Mouse (Mus musculus): ENCODE measurements at regions not wholly inside any gene's neighbourhood (a gene's known extent, or its start where the extent isn't known, plus 50 kb on each side); places are given as distances from the start of the nearest gene placed in this dataset.

GRCm38 (mm10) chr14:64570951-64571350 is 466.9 kb downstream of the Prss52 start:
- H3K4me3 ChIP-seq (ENCODE audit: low read depth, low read length) = no peak overlapping the region
- 76% methylated on average over 7 of the region's 7 CpGs for WGBS
- no peaks in the 10 kb centered on the region for H3K27me3 ChIP-seq (ENCODE audit: control insufficient read depth, insufficient read depth, low read length)
- no peaks in the 10 kb centered on the region for H3K36me3 ChIP-seq (ENCODE audit: control insufficient read depth, insufficient read depth, low read length)
- H3K4me1 ChIP-seq (ENCODE audit: control insufficient read depth, insufficient read depth, low read length) = no peaks in the 10 kb centered on the region
- H3K9me3 ChIP-seq (ENCODE audit: control insufficient read depth, low read length) = no peaks in the 10 kb centered on the region
- H3K9ac ChIP-seq (replicated peaks; ENCODE audit: low read depth, low read length) = no peak overlapping the region
- no peak overlapping the region for H3K4me2 ChIP-seq (ENCODE audit: low read depth, low read length)
- ATAC-seq (ENCODE audit: low read depth) = no peak
- H3K27ac ChIP-seq (ENCODE audit: low read depth, low read length) = no peak overlapping the region

GRCm38 (mm10) chr14:64572756-64573155 is 468.7 kb downstream of the Prss52 start:
- Histone ChIP-seq H3K4me1 (ENCODE audit: control insufficient read depth, insufficient read depth, low read length) (peaks cover 4% of the 10 kb centered on the region; the same call in 1 of the 2 replicates), H3K27ac (ENCODE audit: low read depth, low read length) (peak overlapping the region; percentile 94), H3K9ac (replicated peaks; ENCODE audit: low read depth, low read length) (no peak overlapping the region), H3K9me3 (ENCODE audit: control insufficient read depth, low read length) (no peaks in the 10 kb centered on the region), H3K4me3 (ENCODE audit: low read depth, low read length) (no peak overlapping the region), H3K4me2 (ENCODE audit: low read depth, low read length) (no peak overlapping the region), H3K36me3 (ENCODE audit: control insufficient read depth, insufficient read depth, low read length) (no peaks in the 10 kb centered on the region), H3K27me3 (ENCODE audit: control insufficient read depth, insufficient read depth, low read length) (no peaks in the 10 kb centered on the region)
- 50% methylated on average over 2 of the region's 2 CpGs for WGBS
- ATAC-seq (ENCODE audit: low read depth) = no peak

- Histone ChIP-seq H3K27me3 (ENCODE audit: control insufficient read depth, insufficient read depth, low read length) (no peaks in the 10 kb centered on the region), H3K9me3 (ENCODE audit: control insufficient read depth, low read length) (no peaks in the 10 kb centered on the region), H3K4me2 (ENCODE audit: low read depth, low read length) (peak overlapping the region; percentile 50), H3K36me3 (ENCODE audit: control insufficient read depth, insufficient read depth, low read length) (no peaks in the 10 kb centered on the region), H3K4me1 (ENCODE audit: control insufficient read depth, insufficient read depth, low read length) (peaks cover 4% of the 10 kb centered on the region; the same call in 1 of the 2 replicates), H3K4me3 (ENCODE audit: low read depth, low read length) (peak overlapping the region; percentile 37), H3K27ac (ENCODE audit: low read depth, low read length) (peak overlapping the region; percentile 94), H3K9ac (replicated peaks; ENCODE audit: low read depth, low read length) (peak overlapping the region; percentile 60)
- 31% methylated on average over 5 of the region's 5 CpGs for WGBS
- ATAC-seq (ENCODE audit: low read depth) = peak; percentile 36; the same call in 1 of the 2 replicates
Measured at GRCm38 (mm10) chr14:64573773-64574172, 469.7 kb downstream of the Prss52 start.

- H3K9ac ChIP-seq (replicated peaks; ENCODE audit: low read depth, low read length) = peak overlapping the region; percentile 60
- H3K4me1 ChIP-seq (ENCODE audit: control insufficient read depth, insufficient read depth, low read length) = peaks cover 4% of the 10 kb centered on the region; the same call in 1 of the 2 replicates
- no peaks in the 10 kb centered on the region for H3K27me3 ChIP-seq (ENCODE audit: control insufficient read depth, insufficient read depth, low read length)
- H3K36me3 ChIP-seq (ENCODE audit: control insufficient read depth, insufficient read depth, low read length) = no peaks in the 10 kb centered on the region
- peak overlapping the region; percentile 94 for H3K27ac ChIP-seq (ENCODE audit: low read depth, low read length)
- peak overlapping the region; percentile 37 for H3K4me3 ChIP-seq (ENCODE audit: low read depth, low read length)
- H3K4me2 ChIP-seq (ENCODE audit: low read depth, low read length) = peak overlapping the region; percentile 50
- H3K9me3 ChIP-seq (ENCODE audit: control insufficient read depth, low read length) = no peaks in the 10 kb centered on the region
- peak; percentile 86 for ATAC-seq (ENCODE audit: low read depth)
- 19% methylated on average over 7 of the region's 7 CpGs for WGBS
Measured at GRCm38 (mm10) chr14:64574277-64574676, 470.2 kb downstream of the Prss52 start.

- H3K27ac ChIP-seq (ENCODE audit: low read depth, low read length) = peak overlapping the region; percentile 94
- WGBS = 36% methylated on average over 6 of the region's 6 CpGs
- H3K4me2 ChIP-seq (ENCODE audit: low read depth, low read length) = peak overlapping the region; percentile 50
- H3K9me3 ChIP-seq (ENCODE audit: control insufficient read depth, low read length) = no peaks in the 10 kb centered on the region
- H3K9ac ChIP-seq (replicated peaks; ENCODE audit: low read depth, low read length) = peak overlapping the region; percentile 60
- peak overlapping the region; percentile 37 for H3K4me3 ChIP-seq (ENCODE audit: low read depth, low read length)
- ATAC-seq (ENCODE audit: low read depth) = peak; percentile 33
- peaks cover 4% of the 10 kb centered on the region; the same call in 1 of the 2 replicates for H3K4me1 ChIP-seq (ENCODE audit: control insufficient read depth, insufficient read depth, low read length)
- H3K36me3 ChIP-seq (ENCODE audit: control insufficient read depth, insufficient read depth, low read length) = no peaks in the 10 kb centered on the region
- no peaks in the 10 kb centered on the region for H3K27me3 ChIP-seq (ENCODE audit: control insufficient read depth, insufficient read depth, low read length)
Measured at GRCm38 (mm10) chr14:64574773-64575172, 470.7 kb downstream of the Prss52 start.

GRCm38 (mm10) chr14:64575954-64576353 is 471.9 kb downstream of the Prss52 start:
- H3K9me3 ChIP-seq (ENCODE audit: control insufficient read depth, low read length) = no peaks in the 10 kb centered on the region
- ATAC-seq (ENCODE audit: low read depth) = no peak
- no peaks in the 10 kb centered on the region for H3K27me3 ChIP-seq (ENCODE audit: control insufficient read depth, insufficient read depth, low read length)
- no peaks in the 10 kb centered on the region for H3K36me3 ChIP-seq (ENCODE audit: control insufficient read depth, insufficient read depth, low read length)
- H3K4me2 ChIP-seq (ENCODE audit: low read depth, low read length) = peak overlapping the region; percentile 50
- peak overlapping the region; percentile 37 for H3K4me3 ChIP-seq (ENCODE audit: low read depth, low read length)
- WGBS = 55% methylated on average over 4 of the region's 4 CpGs
- H3K9ac ChIP-seq (replicated peaks; ENCODE audit: low read depth, low read length) = peak overlapping the region; percentile 60
- peaks cover 14% of the 10 kb centered on the region for H3K4me1 ChIP-seq (ENCODE audit: control insufficient read depth, insufficient read depth, low read length)
- H3K27ac ChIP-seq (ENCODE audit: low read depth, low read length) = peak overlapping the region; percentile 40; the same call in 1 of the 2 replicates

GRCm38 (mm10) chr14:64580086-64580485 is 476.0 kb downstream of the Prss52 start:
- Histone ChIP-seq H3K9ac (replicated peaks; ENCODE audit: low read depth, low read length) (peak overlapping the region; percentile 22; the same call in 1 of the 2 replicates), H3K9me3 (ENCODE audit: control insufficient read depth, low read length) (no peaks in the 10 kb centered on the region), H3K27me3 (ENCODE audit: control insufficient read depth, insufficient read depth, low read length) (no peaks in the 10 kb centered on the region), H3K4me1 (ENCODE audit: control insufficient read depth, insufficient read depth, low read length) (peaks cover 39% of the 10 kb centered on the region), H3K27ac (ENCODE audit: low read depth, low read length) (peak overlapping the region; percentile 89), H3K36me3 (ENCODE audit: control insufficient read depth, insufficient read depth, low read length) (no peaks in the 10 kb centered on the region), H3K4me3 (ENCODE audit: low read depth, low read length) (no peak overlapping the region), H3K4me2 (ENCODE audit: low read depth, low read length) (peak overlapping the region; percentile 40; the same call in 1 of the 2 replicates)
- 58% methylated on average over 4 of the region's 4 CpGs for WGBS
- ATAC-seq (ENCODE audit: low read depth) = no peak

- Histone ChIP-seq H3K4me3 (ENCODE audit: low read depth, low read length) (no peak overlapping the region), H3K27ac (ENCODE audit: low read depth, low read length) (peak overlapping the region; percentile 89), H3K36me3 (ENCODE audit: control insufficient read depth, insufficient read depth, low read length) (no peaks in the 10 kb centered on the region), H3K27me3 (ENCODE audit: control insufficient read depth, insufficient read depth, low read length) (no peaks in the 10 kb centered on the region), H3K9me3 (ENCODE audit: control insufficient read depth, low read length) (no peaks in the 10 kb centered on the region), H3K4me1 (ENCODE audit: control insufficient read depth, insufficient read depth, low read length) (peaks cover 45% of the 10 kb centered on the region), H3K4me2 (ENCODE audit: low read depth, low read length) (peak overlapping the region; percentile 40; the same call in 1 of the 2 replicates), H3K9ac (replicated peaks; ENCODE audit: low read depth, low read length) (peak overlapping the region; percentile 22; the same call in 1 of the 2 replicates)
- 8% methylated on average over 6 of the region's 6 CpGs for WGBS
- no peak for ATAC-seq (ENCODE audit: low read depth)
Measured at GRCm38 (mm10) chr14:64580862-64581261, 476.8 kb downstream of the Prss52 start.

- Histone ChIP-seq H3K36me3 (ENCODE audit: control insufficient read depth, insufficient read depth, low read length) (no peaks in the 10 kb centered on the region), H3K27ac (ENCODE audit: low read depth, low read length) (peak overlapping the region; percentile 89), H3K4me2 (ENCODE audit: low read depth, low read length) (peak overlapping the region; percentile 40), H3K9me3 (ENCODE audit: control insufficient read depth, low read length) (no peaks in the 10 kb centered on the region), H3K27me3 (ENCODE audit: control insufficient read depth, insufficient read depth, low read length) (no peaks in the 10 kb centered on the region), H3K9ac (replicated peaks; ENCODE audit: low read depth, low read length) (peak overlapping the region; percentile 22; the same call in 1 of the 2 replicates), H3K4me3 (ENCODE audit: low read depth, low read length) (peak overlapping the region; percentile 0; the same call in 1 of the 2 replicates), H3K4me1 (ENCODE audit: control insufficient read depth, insufficient read depth, low read length) (peaks cover 40% of the 10 kb centered on the region)
- 3% methylated on average over 7 of the region's 7 CpGs for WGBS
- no peak for ATAC-seq (ENCODE audit: low read depth)
Measured at GRCm38 (mm10) chr14:64581705-64582104, 477.6 kb downstream of the Prss52 start.

Measured in neural tube, embryonic 14.5 days (tissue).